Mouse (Mus musculus) E14TG2a.4 (cell line): Measurements from ENCODE around the gene Xrn1.

ENCODE experiments used
- H3K27me3 ChIP-seq: 2 replicates; pipeline ENCODE4 v1.6.1; 2014; ENCODE audit warnings: low read length, control low read depth; ENCODE audit not compliant: insufficient read depth
- H3K36me3 ChIP-seq: 2 replicates; pipeline ENCODE4 v1.6.1; 2014; ENCODE audit warnings: low read length, control low read depth; ENCODE audit not compliant: insufficient read depth
- H3K4me1 ChIP-seq: replicated peaks from 2 replicates; pipeline ENCODE4 v1.6.1; 2014; ENCODE audit warnings: low read depth, low read length, control low read depth
- H3K4me3 ChIP-seq: replicated peaks from 2 replicates; pipeline ENCODE4 v1.5.1; 2014; ENCODE audit warnings: mild to moderate bottlenecking, low read length
- H3K9me3 ChIP-seq: 2 replicates; pipeline ENCODE4 v1.6.1; 2014; ENCODE audit warnings: low read length, control low read depth
- CTCF ChIP-seq: conservative IDR thresholded peaks from 2 replicates; pipeline ENCODE4 v1.5.1; 2014; ENCODE audit warnings: low read length
- NANOG ChIP-seq: IDR thresholded peaks from 2 replicates; pipeline ENCODE4 v1.6.1; 2014; ENCODE audit warnings: borderline replicate concordance, low read length, mixed read lengths
- POU5F1 ChIP-seq: IDR thresholded peaks from 2 replicates; pipeline ENCODE4 v1.6.1; 2014; ENCODE audit warnings: low read length, borderline replicate concordance

Xrn1 gene

GRCm38 (mm10) chr9:96027913-96028312, 73.4 kb downstream of the Xrn1 start:
- Histone ChIP-seq H3K27me3 (no peaks in the 10 kb centered on the region), H3K4me1 (peaks cover 10% of the 10 kb centered on the region), H3K9me3 (no peaks in the 10 kb centered on the region), H3K36me3 (peaks cover 82% of the 10 kb centered on the region), H3K4me3 (no peak overlapping the region)
- TF ChIP-seq NANOG (no peak), CTCF (no peak), POU5F1 (no peak)

- H3K4me1 ChIP-seq = peaks cover 10% of the 10 kb centered on the region
- H3K4me3 ChIP-seq = no peak overlapping the region
- peaks cover 85% of the 10 kb centered on the region for H3K36me3 ChIP-seq
- no peaks in the 10 kb centered on the region for H3K27me3 ChIP-seq
- TF ChIP-seq POU5F1 (no peak), NANOG (no peak), CTCF (peak; percentile 82)
- H3K9me3 ChIP-seq = no peaks in the 10 kb centered on the region
These were observed 74.3 kb downstream of the Xrn1 start for GRCm38 (mm10) chr9:96028818-96029217.

- Histone ChIP-seq H3K4me1 (peaks cover 10% of the 10 kb centered on the region), H3K9me3 (no peaks in the 10 kb centered on the region), H3K27me3 (no peaks in the 10 kb centered on the region), H3K36me3 (peaks cover 86% of the 10 kb centered on the region), H3K4me3 (no peak overlapping the region)
- no peak for TF ChIP-seq POU5F1
- no peak for TF ChIP-seq NANOG
- no peak for TF ChIP-seq CTCF
These were observed 75.3 kb downstream of the Xrn1 start for GRCm38 (mm10) chr9:96029886-96030285.

GRCm38 (mm10) chr9:96035371-96036086, 81.0 kb downstream of the Xrn1 start:
- H3K36me3 ChIP-seq = peaks cover 71% of the 10 kb centered on the region
- H3K9me3 ChIP-seq = no peaks in the 10 kb centered on the region
- no peak overlapping the region for H3K4me3 ChIP-seq
- no peak for TF ChIP-seq CTCF
- no peak for TF ChIP-seq NANOG
- no peak for TF ChIP-seq POU5F1
- 0 out of 2 replicates have a peak, but pooled peaks cover 3% of the 10 kb centered on the region for H3K4me1 ChIP-seq
- no peaks in the 10 kb centered on the region for H3K27me3 ChIP-seq

GRCm38 (mm10) chr9:96044214-96044613, 89.7 kb downstream of the Xrn1 start:
- H3K4me1 ChIP-seq = peaks cover 19% of the 10 kb centered on the region
- H3K9me3 ChIP-seq = no peaks in the 10 kb centered on the region
- H3K27me3 ChIP-seq = no peaks in the 10 kb centered on the region
- peak; percentile 73; the same call in 1 of the 2 replicates for TF ChIP-seq NANOG
- TF ChIP-seq CTCF = no peak
- TF ChIP-seq POU5F1 = no peak
- no peak overlapping the region for H3K4me3 ChIP-seq
- peaks cover 71% of the 10 kb centered on the region for H3K36me3 ChIP-seq

- no peak overlapping the region for H3K4me3 ChIP-seq
- no peaks in the 10 kb centered on the region for H3K9me3 ChIP-seq
- TF ChIP-seq CTCF = no peak
- TF ChIP-seq POU5F1 = no peak
- no peak for TF ChIP-seq NANOG
- peaks cover 78% of the 10 kb centered on the region for H3K36me3 ChIP-seq
- H3K4me1 ChIP-seq = 0 out of 2 replicates have a peak, but pooled peaks cover under 1% of the 10 kb centered on the region
- H3K27me3 ChIP-seq = no peaks in the 10 kb centered on the region
These were observed 96.9 kb downstream of the Xrn1 start for GRCm38 (mm10) chr9:96051501-96051900.

- no peak overlapping the region for H3K4me3 ChIP-seq
- peaks cover 74% of the 10 kb centered on the region for H3K36me3 ChIP-seq
- no peaks in the 10 kb centered on the region for H3K27me3 ChIP-seq
- TF ChIP-seq POU5F1 (no peak), CTCF (no peak), NANOG (no peak)
- H3K9me3 ChIP-seq = no peaks in the 10 kb centered on the region
- H3K4me1 ChIP-seq = peaks cover 4% of the 10 kb centered on the region; the same call in 1 of the 2 replicates
These were observed 100.3 kb downstream of the Xrn1 start for GRCm38 (mm10) chr9:96054878-96055277.

GRCm38 (mm10) chr9:96056417-96057223, 102.1 kb downstream of the Xrn1 start:
- TF ChIP-seq CTCF (no peak), NANOG (no peak), POU5F1 (no peak)
- H3K27me3 ChIP-seq = no peaks in the 10 kb centered on the region
- H3K9me3 ChIP-seq = no peaks in the 10 kb centered on the region
- H3K4me1 ChIP-seq = peaks cover 4% of the 10 kb centered on the region; the same call in 1 of the 2 replicates
- no peak overlapping the region for H3K4me3 ChIP-seq
- H3K36me3 ChIP-seq = peaks cover 57% of the 10 kb centered on the region
